Mouse (Mus musculus) myocyte (in vitro differentiated cells): Measurements from ENCODE around the gene Minos1.

ENCODE experiments used
- CEBPB ChIP-seq: IDR thresholded peaks from 2 replicates; pipeline ENCODE4 v1.6.1; 2011; ENCODE audit warnings: mild to moderate bottlenecking, moderate library complexity; ENCODE audit not compliant: poor library complexity, insufficient read depth, severe bottlenecking
- E2F4 ChIP-seq: IDR thresholded peaks from one replicate; pipeline ENCODE4 v1.6.1; 2011; ENCODE audit warnings: mild to moderate bottlenecking, control low read depth, moderate library complexity; ENCODE audit not compliant: insufficient read depth
- MAX ChIP-seq: IDR thresholded peaks from one replicate; pipeline ENCODE4 v1.6.1; 2011; ENCODE audit warnings: low read depth, mild to moderate bottlenecking, control low read depth
- POLR2A ChIP-seq: IDR thresholded peaks from one replicate; pipeline ENCODE4 v1.6.1; 2011; ENCODE audit warnings: low read depth, mild to moderate bottlenecking, control low read depth, moderate library complexity; ENCODE audit not compliant: insufficient read length
- TCF12 ChIP-seq: IDR thresholded peaks from one replicate; pipeline ENCODE4 v1.6.1; 2011; ENCODE audit warnings: mild to moderate bottlenecking, control low read depth; ENCODE audit not compliant: poor library complexity, insufficient read depth, severe bottlenecking
- USF1 ChIP-seq: IDR thresholded peaks from one replicate; pipeline ENCODE4 v1.6.1; 2011; ENCODE audit warnings: low read depth, mild to moderate bottlenecking, control low read depth, moderate library complexity

GRCm38 (mm10) chr4:139080259-139080658, 50.7 kb downstream of the Minos1 start:
- no peak for TF ChIP-seq POLR2A
- TF ChIP-seq E2F4 = no peak
- no peak for TF ChIP-seq TCF12
- TF ChIP-seq USF1 = no peak
- no peak for TF ChIP-seq CEBPB
- no peak for TF ChIP-seq MAX
